Mouse (Mus musculus) intestine, embryonic 15.5 days (tissue): ENCODE measurements around the gene Aip. TPM values are rescaled to one million over a fixed set of nuclear protein-coding genes. Genes with fewer than 3 reads are reported as not detected.

Experiments
- ATAC-seq: fragments of 200-750 bp; cut with Nextera tagmentation; 2 replicates; pipeline ENCODE4 v1.8.0; 2017; ENCODE audit warnings: moderate TSS enrichment, moderate library complexity
- H3K27ac ChIP-seq: fragments of 300-500 bp; sonication (generic); 2 replicates; pipeline ENCODE4 v1.5.1; 2015; ENCODE audit warnings: mild to moderate bottlenecking, inconsistent platforms
- H3K27me3 ChIP-seq: fragments of 300-500 bp; sonication (generic); replicated peaks from 2 replicates; pipeline ENCODE4 v1.6.1; 2015; ENCODE audit warnings: inconsistent platforms
- H3K36me3 ChIP-seq: fragments of 300-500 bp; sonication (generic); 2 replicates; pipeline ENCODE4 v1.6.1; 2015; ENCODE audit warnings: inconsistent platforms
- H3K4me1 ChIP-seq: fragments of 300-500 bp; sonication (generic); replicated peaks from 2 replicates; pipeline ENCODE4 v1.6.1; 2015; ENCODE audit warnings: inconsistent platforms
- H3K4me2 ChIP-seq: fragments of 300-500 bp; sonication (generic); replicated peaks from 2 replicates; pipeline ENCODE4 v1.6.1; 2015; ENCODE audit warnings: mild to moderate bottlenecking, inconsistent platforms
- H3K4me3 ChIP-seq: fragments of 300-500 bp; sonication (generic); replicated peaks from 2 replicates; pipeline ENCODE4 v1.5.1; 2015; ENCODE audit warnings: inconsistent platforms
- H3K9ac ChIP-seq: fragments of 300-500 bp; sonication (generic); 2 replicates; pipeline ENCODE4 v1.6.1; 2015; ENCODE audit warnings: inconsistent platforms
- H3K9me3 ChIP-seq: fragments of 300-500 bp; sonication (generic); 2 replicates; pipeline ENCODE4 v1.6.1; 2016; ENCODE audit warnings: inconsistent platforms
- WGBS: fragments of 180-500 bp; shearing (Covaris S2); methylation state at CpG from one replicate; pipeline ENCODE4 v1.1.7; 2015; 5-methylcytosine and 5-hydroxymethylcytosine counted together
- polyA plus RNA-seq: library from polyadenylated mRNA; unstranded; fragments of >200 nt; fragmentation: Nextera tagmentation; extraction: Ambion mirVana; gene quantifications from 2 replicates; pipeline ENCODE4 v1.2.1, GENCODE M21; 2015

The Aip gene
- polyA plus RNA-seq, result 75.0 and 80.7 TPM in 2 replicates

DNA sequence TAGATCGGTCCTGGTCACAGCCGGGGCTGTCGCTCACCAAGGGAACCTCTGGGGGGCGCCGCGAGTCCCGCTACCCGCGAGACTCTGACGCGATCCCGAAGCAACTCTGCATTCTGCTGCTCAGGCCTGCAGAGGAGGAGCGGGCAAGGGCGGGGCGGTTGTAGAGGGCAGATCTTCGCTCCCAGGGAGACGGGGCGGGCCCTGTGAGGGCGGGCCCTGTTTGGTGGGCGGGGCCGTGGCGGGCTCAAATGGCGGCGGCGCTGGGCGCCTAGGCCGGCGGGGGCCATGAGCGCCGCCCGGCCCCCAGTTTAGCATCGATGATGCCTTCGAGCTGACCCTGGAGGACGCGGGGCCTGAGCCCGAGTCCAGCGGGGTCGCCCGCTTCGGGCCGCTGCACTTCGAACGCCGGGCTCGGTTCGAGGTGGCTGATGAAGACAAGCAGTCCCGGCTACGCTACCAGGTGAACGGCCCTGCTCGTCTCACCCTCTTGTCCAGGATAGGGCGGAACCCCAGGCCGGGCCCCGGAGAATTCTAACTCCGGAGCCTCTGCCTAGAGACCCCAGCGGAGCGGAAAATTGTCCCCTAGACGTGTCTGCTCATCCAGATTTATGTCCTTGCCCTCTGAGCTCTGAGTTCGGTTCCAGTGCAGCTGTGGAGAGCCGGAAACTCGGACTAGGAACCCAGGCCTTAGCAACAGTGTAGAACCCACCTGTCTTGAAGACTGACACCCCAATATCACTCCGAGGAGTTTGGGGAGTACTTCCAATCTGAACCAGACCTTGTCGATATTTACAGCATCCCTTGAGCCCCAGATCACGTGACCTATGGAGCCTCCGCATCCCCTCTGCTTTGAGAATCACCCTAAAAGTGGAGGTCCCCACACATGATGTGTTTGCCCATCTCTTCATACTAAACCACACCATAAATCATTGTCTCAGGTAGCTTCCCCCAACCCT is at the start of gene Aip:
Aip (minus strand) TSS at position 118 of the 956 bp plus-strand sequence.
- WGBS, result under 1% methylated on average over 64 of the region's 64 CpGs
- Histone ChIP-seq H3K9ac (peak within 1 kb of the TSS; percentile 89), H3K4me1 (peaks cover 11% of the 10 kb centered on the region), H3K36me3 (peaks cover 8% of the 10 kb centered on the region; the same call in 1 of the 2 replicates), H3K27me3 (no peaks in the 10 kb centered on the region), H3K27ac (peak within 1 kb of the TSS; percentile 58), H3K9me3 (no peaks in the 10 kb centered on the region), H3K4me2 (peak within 1 kb of the TSS; percentile 74), H3K4me3 (peak within 1 kb of the TSS; percentile 81)
- ATAC-seq, result peak; percentile 95

- Histone ChIP-seq H3K36me3 (no peaks in the 10 kb centered on the region), H3K4me1 (peaks cover 25% of the 10 kb centered on the region), H3K27ac (no peak overlapping the region), H3K9ac (peak overlapping the region; percentile 40; the same call in 1 of the 2 replicates), H3K4me2 (no peak overlapping the region), H3K9me3 (no peaks in the 10 kb centered on the region), H3K27me3 (no peaks in the 10 kb centered on the region), H3K4me3 (no peak overlapping the region)
- no peak for ATAC-seq
- WGBS, result 58% methylated on average over 11 of the region's 11 CpGs
These were observed 47.3 kb upstream of the Aip start for GRCm38 (mm10) chr19:4172925-4173324.

DNA sequence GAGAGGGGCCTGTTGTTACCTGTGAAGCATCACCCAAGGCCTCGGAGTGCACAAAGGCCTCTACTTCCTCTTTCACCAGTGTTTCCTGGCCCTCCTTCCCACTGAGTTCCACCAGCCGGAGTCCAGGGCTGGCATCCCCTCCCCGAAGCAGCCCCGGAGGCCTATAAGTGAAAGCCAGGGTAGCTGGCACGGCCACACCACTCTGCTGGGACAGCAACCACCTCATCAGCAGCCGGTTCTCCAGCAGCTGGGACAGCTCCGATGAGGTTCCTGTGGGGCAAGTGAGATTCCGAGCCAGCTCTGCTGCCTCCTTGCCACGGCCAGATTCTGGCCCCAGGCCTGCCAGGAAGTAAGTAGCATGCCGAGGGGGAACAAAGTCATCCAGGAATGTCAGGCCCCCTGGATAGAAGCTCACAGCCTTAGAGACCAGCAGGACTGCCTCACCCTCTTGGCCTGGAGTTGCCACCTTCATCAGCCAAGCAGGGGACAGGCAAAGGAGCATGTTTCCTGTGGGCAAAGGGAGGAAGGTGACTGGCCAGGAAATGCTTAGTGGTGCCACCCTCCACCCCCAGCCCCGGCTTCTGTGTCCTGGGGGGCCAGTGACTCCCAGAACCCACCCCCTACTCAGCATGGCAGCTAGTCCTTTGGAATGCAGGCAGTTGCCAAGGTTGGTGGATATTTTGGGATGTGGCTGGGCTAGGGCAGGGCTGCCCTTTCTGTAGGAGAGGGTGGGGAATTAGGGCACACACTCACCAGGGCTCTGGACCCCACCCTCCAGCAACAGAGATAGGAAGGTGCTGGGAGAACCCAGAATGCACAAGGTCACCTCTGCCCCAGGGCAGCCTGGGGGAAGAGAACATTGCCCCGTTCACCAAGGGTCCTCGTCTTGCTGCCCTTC is 46.0 kb upstream of the Aip start:
- Histone ChIP-seq H3K27ac (no peak overlapping the region), H3K27me3 (no peaks in the 10 kb centered on the region), H3K4me2 (no peak overlapping the region), H3K4me3 (no peak overlapping the region), H3K36me3 (no peaks in the 10 kb centered on the region), H3K9ac (no peak overlapping the region), H3K9me3 (no peaks in the 10 kb centered on the region), H3K4me1 (peaks cover 25% of the 10 kb centered on the region)
- WGBS, result 67% methylated on average over 13 of the region's 13 CpGs
- no peak for ATAC-seq

GRCm38 (mm10) chr19:4170723-4171392 is 45.2 kb upstream of the Aip start:
- H3K4me1 ChIP-seq, result peaks cover 23% of the 10 kb centered on the region

DNA sequence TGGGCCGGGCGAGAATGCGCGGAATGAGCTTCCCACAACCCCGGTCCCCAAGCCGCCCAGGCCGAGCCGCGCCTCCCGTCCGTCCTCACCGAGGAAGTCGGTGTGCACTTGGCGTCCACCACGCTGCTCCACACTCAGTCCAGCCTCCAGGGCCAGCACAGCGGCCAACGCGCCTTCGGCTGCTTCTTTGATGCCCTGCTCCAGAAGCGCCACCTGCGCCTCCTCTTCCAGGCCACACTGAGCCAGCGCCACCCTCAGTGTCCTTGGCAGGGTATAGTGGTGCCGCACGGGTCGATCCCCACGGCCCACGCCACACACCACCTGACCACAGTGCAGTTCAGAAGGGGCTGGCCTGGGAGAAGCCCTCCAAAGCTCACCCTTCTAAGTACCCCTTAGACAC is 44.2 kb upstream of the Aip start:
- ATAC-seq, result peak; percentile 63
- peak overlapping the region; percentile 69 for H3K9ac ChIP-seq
- H3K27me3 ChIP-seq, result no peaks in the 10 kb centered on the region
- peak overlapping the region; percentile 85 for H3K27ac ChIP-seq
- peaks cover 12% of the 10 kb centered on the region for H3K4me1 ChIP-seq
- WGBS, result 9% methylated on average over 27 of the region's 27 CpGs
- no peaks in the 10 kb centered on the region for H3K36me3 ChIP-seq
- peak overlapping the region; percentile 46 for H3K4me3 ChIP-seq
- no peaks in the 10 kb centered on the region for H3K9me3 ChIP-seq
- peak overlapping the region; percentile 91 for H3K4me2 ChIP-seq

More at GRCm38 (mm10) chr19:4170723-4171392, 45.2 kb upstream of the Aip start:
- Histone ChIP-seq H3K4me2 (no peak overlapping the region), H3K9ac (no peak overlapping the region), H3K36me3 (no peaks in the 10 kb centered on the region), H3K9me3 (no peaks in the 10 kb centered on the region), H3K27ac (no peak overlapping the region), H3K4me3 (no peak overlapping the region), H3K27me3 (no peaks in the 10 kb centered on the region)
- ATAC-seq, result no peak
- 93% methylated on average over 10 of the region's 10 CpGs for WGBS

GRCm38 (mm10) chr19:4169378-4169784 is 43.7 kb upstream of the Aip start:
- WGBS, result under 1% methylated on average over 43 of the region's 43 CpGs
- ATAC-seq, result peak; percentile 97
- H3K4me1 ChIP-seq, result peaks cover 12% of the 10 kb centered on the region
- peak overlapping the region; percentile 91 for H3K4me2 ChIP-seq
- no peaks in the 10 kb centered on the region for H3K36me3 ChIP-seq
- H3K27me3 ChIP-seq, result no peaks in the 10 kb centered on the region
- H3K4me3 ChIP-seq, result peak overlapping the region; percentile 46
- peak overlapping the region; percentile 85 for H3K27ac ChIP-seq
- peak overlapping the region; percentile 69 for H3K9ac ChIP-seq
- no peaks in the 10 kb centered on the region for H3K9me3 ChIP-seq

DNA sequence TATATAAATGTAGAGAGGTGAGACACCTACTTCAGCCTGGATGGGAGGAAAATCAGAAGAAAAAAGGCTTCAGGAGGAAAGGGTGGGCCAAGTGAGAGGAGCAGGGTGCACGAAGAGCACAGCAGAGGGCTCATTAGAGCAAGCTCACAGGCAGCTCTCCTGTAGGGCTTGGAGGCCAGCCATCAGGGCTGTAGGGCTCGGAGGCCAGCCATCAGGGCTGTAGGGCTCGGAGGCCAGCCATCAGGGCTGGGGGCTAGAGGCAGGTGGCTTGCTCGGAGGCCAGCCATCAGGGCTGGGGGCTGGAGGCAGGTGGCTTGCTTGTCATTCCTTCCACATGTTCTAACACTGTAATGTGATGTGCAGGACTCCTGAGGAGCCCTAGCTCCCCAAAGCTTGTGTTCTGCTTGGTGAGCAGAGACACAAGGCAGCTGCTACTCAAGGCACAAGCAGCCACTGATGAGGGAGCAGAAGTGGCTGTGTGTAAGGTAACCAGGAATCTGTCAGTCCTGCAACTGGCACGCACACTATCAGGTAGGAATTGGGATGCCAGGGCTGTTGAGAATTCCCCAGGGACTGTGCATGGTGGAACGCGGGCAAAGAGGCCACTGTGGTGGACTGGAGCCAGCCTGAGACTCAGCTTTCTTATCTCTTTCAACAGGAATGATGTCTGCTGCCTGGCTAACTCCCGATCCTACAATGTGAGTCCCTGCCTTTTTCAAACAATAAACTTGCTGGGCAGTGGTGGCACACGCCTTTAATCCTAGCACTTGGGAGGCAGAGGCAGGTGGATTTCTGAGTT is 41.2 kb upstream of the Aip start:
- ATAC-seq, result no peak
- Histone ChIP-seq H3K36me3 (no peaks in the 10 kb centered on the region), H3K27me3 (no peaks in the 10 kb centered on the region), H3K27ac (no peak overlapping the region), H3K4me2 (no peak overlapping the region), H3K4me3 (no peak overlapping the region), H3K4me1 (peaks cover 22% of the 10 kb centered on the region), H3K9me3 (no peaks in the 10 kb centered on the region), H3K9ac (no peak overlapping the region)
- 72% methylated on average over 9 of the region's 9 CpGs for WGBS

DNA sequence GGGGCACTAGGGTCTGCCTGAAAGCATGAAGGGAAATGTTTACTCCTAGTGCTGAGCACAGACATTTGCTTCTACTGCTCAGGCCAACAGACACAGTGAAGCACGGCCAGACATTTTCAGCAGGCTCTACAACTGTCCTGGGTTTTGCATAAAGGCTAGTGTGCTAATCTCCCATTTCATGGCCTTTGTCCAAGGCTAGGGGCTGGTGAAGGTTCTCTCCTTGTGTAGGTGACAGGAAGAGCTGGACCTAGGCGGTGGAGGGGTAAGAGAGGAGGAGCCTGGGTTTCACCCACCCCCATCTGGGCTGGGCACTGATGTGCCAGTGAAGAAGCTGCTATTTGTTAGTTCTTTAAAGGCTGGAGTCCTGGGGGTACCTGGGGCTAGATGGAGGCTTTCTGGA is 39.1 kb upstream of the Aip start:
- no peaks in the 10 kb centered on the region for H3K9me3 ChIP-seq
- ATAC-seq, result no peak
- H3K27me3 ChIP-seq, result no peaks in the 10 kb centered on the region
- H3K36me3 ChIP-seq, result no peaks in the 10 kb centered on the region; the same call in 1 of the 2 replicates
- H3K9ac ChIP-seq, result no peak overlapping the region
- H3K4me2 ChIP-seq, result no peak overlapping the region
- WGBS, result 78% methylated on average over 2 of the region's 2 CpGs
- no peak overlapping the region for H3K27ac ChIP-seq
- H3K4me1 ChIP-seq, result peaks cover 12% of the 10 kb centered on the region
- H3K4me3 ChIP-seq, result no peak overlapping the region

GRCm38 (mm10) chr19:4164100-4164499 is 38.4 kb upstream of the Aip start:
- Histone ChIP-seq H3K9ac (no peak overlapping the region), H3K4me3 (no peak overlapping the region), H3K9me3 (no peaks in the 10 kb centered on the region), H3K27ac (no peak overlapping the region), H3K36me3 (peaks cover 4% of the 10 kb centered on the region), H3K27me3 (no peaks in the 10 kb centered on the region), H3K4me2 (peak overlapping the region; percentile 87; the same call in 1 of the 2 replicates), H3K4me1 (peaks cover 10% of the 10 kb centered on the region)
- WGBS, result 75% methylated on average over 3 of the region's 3 CpGs
- ATAC-seq, result no peak

- 34% methylated on average over 4 of the region's 4 CpGs for WGBS
- Histone ChIP-seq H3K36me3 (peaks cover 10% of the 10 kb centered on the region), H3K9ac (peak overlapping the region; percentile 37), H3K27me3 (no peaks in the 10 kb centered on the region), H3K4me3 (peak overlapping the region; percentile 77), H3K27ac (peak overlapping the region; percentile 64; the same call in 1 of the 2 replicates), H3K4me2 (peak overlapping the region; percentile 87), H3K4me1 (peaks cover 10% of the 10 kb centered on the region), H3K9me3 (no peaks in the 10 kb centered on the region)
- peak; percentile 34 for ATAC-seq
These were observed 37.9 kb upstream of the Aip start for GRCm38 (mm10) chr19:4163543-4163887.
